Mouse (Mus musculus) skeletal muscle tissue, postnatal 0 days (tissue): ENCODE measurements around the gene Oosp2. TPM values are rescaled to one million over a fixed set of nuclear protein-coding genes. Genes with fewer than 3 reads are reported as not detected.

Source experiments
- polyA plus RNA-seq: library from polyadenylated mRNA; unstranded; fragments of >200 nt; fragmentation: Nextera tagmentation; extraction: Ambion mirVana; gene quantifications from 2 replicates; pipeline ENCODE4 v1.2.1, GENCODE M21; 2015

Gene Oosp2
- polyA plus RNA-seq = not detected in 2 replicates

GRCm38 (mm10) chr19:11660459-11660858 lies at the start of gene Oosp2:
TSS of gene Oosp2 (minus strand) at chr19:11660559.

GRCm38 (mm10) chr19:11696755-11697154 lies 36.4 kb upstream of the Oosp2 start, which contains the start of gene Oosp3:
TSS of gene Oosp3 (plus strand) at chr19:11697055.

GRCm38 (mm10) chr19:11690839-11691238 lies 30.5 kb upstream of the Oosp2 start, which contains the start of gene Oosp1:
TSS of gene Oosp1 (minus strand) at chr19:11691150.

DNA sequence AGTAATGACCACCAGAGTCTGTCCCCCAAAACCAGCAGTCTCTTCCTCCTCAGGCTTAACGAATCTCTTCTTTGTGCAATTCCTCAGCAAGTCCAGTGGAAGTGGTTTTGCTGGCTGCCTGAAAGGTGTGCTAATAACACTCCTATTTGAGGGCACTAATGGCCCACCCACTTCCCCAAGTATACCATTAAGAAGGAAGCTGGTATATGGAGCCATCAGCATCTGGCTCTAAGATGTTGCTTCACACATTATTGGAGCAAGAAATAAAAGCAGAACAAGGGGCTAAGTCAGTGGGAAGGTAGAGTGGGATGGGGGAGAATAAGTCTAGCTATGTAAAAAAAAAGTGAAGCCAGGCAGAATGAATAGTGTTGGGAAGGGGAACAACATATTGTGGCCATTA lies 19.6 kb downstream of the Oosp2 start, which contains the start of gene Ms4a3:
Gene Ms4a3 (minus strand): TSS at position 120 of the 400 bp plus-strand sequence.

GRCm38 (mm10) chr19:11623551-11623950 lies 36.8 kb downstream of the Oosp2 start, which contains the start of gene Ms4a2:
TSS of gene Ms4a2 (minus strand) at chr19:11623719.

GRCm38 (mm10) chr19:11604603-11605002 lies 55.8 kb downstream of the Oosp2 start, which contains the start of gene Ms4a6d:
TSS of gene Ms4a6d (minus strand) at chr19:11604849.

Other genes with a start within 250 kb of the Oosp2 start
- gene Ms4a4b, start 217.0 kb downstream of the Oosp2 start, polyA plus RNA-seq = 0.52 and 0.53 TPM in 2 replicates
- 10.5 and 14.3 TPM in 2 replicates for gene Ms4a6c, start 191.2 kb downstream of the Oosp2 start, polyA plus RNA-seq
- 0.04 and 0.35 TPM in 2 replicates for gene Gm8369, start 174.6 kb downstream of the Oosp2 start, polyA plus RNA-seq
- 7.2 and 10.4 TPM in 2 replicates for gene Ms4a6b, start 144.0 kb downstream of the Oosp2 start, polyA plus RNA-seq
- gene Ms4a4d, start 123.8 kb downstream of the Oosp2 start, polyA plus RNA-seq = 3.8 and 4.0 TPM in 2 replicates
- gene Ms4a6d, start 55.7 kb downstream of the Oosp2 start, polyA plus RNA-seq = 10.5 and 12.0 TPM in 2 replicates
- gene Ms4a2, start 36.8 kb downstream of the Oosp2 start, polyA plus RNA-seq = 2.4 and 4.2 TPM in 2 replicates
- 0.21 TPM in 1 of 2 replicates, not detected in the other for gene Ms4a3, start 19.7 kb downstream of the Oosp2 start, polyA plus RNA-seq
- gene Oosp1, start 30.6 kb upstream of the Oosp2 start, polyA plus RNA-seq = not detected in 2 replicates
- not detected in 2 replicates for gene Oosp3, start 36.5 kb upstream of the Oosp2 start, polyA plus RNA-seq
- gene Gif, start 87.0 kb upstream of the Oosp2 start, polyA plus RNA-seq = not detected in 2 replicates
- gene Mrpl16, start 109.8 kb upstream of the Oosp2 start, polyA plus RNA-seq = 43.4 and 44.6 TPM in 2 replicates
- gene Stx3, start 158.8 kb upstream of the Oosp2 start, polyA plus RNA-seq = 3.1 and 3.5 TPM in 2 replicates
- gene Olfr1417, start 178.7 kb upstream of the Oosp2 start, polyA plus RNA-seq = not detected in 2 replicates
- not detected in 2 replicates for gene Olfr1418, start 200.5 kb upstream of the Oosp2 start, polyA plus RNA-seq
- gene Olfr1419, start 214.5 kb upstream of the Oosp2 start, polyA plus RNA-seq = not detected in 2 replicates
- 0.08 TPM in 1 of 2 replicates, not detected in the other for gene Olfr1420, start 226.0 kb upstream of the Oosp2 start, polyA plus RNA-seq